Mouse (Mus musculus) heart, adult 11 months (tissue): ENCODE measurements around the gene Slc2a3.
"Not testable (repeated sequence)": the region's sequence is repeated elsewhere in the genome, so short reads cannot be mapped to it uniquely, and the experiment has no call there.

ENCODE experiments used
- DNase-seq: peaks from one replicate; pipeline ENCODE4 v3.0.0; 2022

Gene Slc2a3

DNA sequence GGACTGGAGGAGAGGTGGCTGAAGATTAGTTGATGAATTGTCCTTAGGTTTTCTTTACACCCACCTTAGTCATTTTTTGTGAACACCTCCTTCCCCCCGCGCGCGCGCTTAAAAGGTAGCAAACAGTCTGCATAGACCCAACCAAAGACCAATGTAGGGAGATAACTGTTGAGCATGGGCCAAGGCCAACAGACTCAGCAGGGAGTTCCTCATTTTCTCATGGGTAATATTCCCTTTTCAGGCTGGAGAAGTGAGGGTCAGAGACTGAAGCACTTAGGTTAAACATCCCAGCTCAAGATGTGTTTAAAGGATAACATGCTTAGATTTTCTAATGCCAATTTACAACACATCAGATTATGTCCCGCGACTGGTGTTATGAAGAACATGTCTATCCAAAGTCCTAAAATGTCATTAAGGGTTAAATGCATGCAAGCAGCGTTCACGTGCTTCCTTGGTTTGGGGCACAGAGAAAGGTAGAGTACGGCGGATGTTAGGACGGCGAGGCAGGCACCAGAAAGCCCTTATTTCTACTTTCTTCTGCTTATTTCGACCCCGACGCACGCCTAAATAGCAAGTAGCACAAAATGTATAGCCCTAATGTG is 37.5 kb downstream of the Slc2a3 start:
- DNase-seq: no peak

DNA sequence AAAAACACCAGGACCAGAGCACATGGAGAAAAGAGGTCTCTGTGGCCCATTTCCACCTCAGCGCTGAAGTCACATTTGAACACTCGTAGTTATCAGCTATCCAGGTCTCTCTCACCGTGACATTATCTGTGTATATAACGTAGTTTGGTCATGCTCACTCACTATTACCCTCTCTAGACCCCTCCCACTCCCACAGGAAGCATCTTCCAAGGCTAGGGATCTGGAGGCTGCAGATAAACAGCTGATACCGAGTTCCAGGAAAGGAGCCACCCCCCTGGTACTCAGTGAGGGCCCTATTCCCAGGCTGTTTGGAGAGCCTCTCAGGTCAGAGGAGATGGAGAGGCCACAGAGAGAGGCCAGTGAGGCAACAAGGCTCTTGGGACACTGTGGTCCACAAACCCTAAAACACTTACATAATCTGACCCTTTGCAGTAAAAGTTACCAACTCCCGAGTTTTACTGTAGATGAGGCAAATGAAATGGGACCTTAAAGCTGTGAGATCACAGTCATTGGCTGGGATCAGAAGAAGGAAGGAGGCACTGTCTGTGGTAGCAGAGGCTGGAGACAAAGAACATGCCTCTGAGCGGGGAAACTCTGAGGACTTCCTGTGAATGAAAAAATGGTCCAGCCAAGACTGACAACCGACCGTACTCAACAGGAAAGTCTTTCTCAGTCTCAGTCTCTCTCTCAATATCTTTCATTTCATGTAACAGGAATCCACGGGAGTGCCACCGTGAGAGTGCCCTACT is 38.3 kb downstream of the Slc2a3 start:
- DNase-seq: no peak

DNA sequence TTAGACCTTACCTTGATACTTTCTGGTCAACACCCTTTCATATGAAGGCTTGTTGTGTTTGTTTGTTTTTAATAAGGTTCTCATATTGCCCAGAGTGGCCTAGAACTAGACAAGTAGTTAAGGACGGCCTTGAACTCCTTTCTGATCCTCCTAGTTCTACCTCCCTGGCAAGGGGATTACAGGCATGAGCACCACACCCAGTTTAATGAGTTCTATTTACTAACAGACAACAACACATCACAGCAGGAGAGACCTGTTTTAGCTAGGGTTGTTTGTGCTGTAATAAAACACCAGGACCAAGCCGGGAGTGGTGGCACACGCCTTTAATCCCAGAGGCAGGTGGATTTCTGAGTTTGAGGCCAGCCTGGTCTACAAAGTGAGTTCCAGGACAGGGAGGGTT is 39.0 kb downstream of the Slc2a3 start:
- no peak for DNase-seq

- DNase-seq: no peak
These were observed 39.5 kb downstream of the Slc2a3 start for GRCm38 (mm10) chr6:122761901-122762300.

DNA sequence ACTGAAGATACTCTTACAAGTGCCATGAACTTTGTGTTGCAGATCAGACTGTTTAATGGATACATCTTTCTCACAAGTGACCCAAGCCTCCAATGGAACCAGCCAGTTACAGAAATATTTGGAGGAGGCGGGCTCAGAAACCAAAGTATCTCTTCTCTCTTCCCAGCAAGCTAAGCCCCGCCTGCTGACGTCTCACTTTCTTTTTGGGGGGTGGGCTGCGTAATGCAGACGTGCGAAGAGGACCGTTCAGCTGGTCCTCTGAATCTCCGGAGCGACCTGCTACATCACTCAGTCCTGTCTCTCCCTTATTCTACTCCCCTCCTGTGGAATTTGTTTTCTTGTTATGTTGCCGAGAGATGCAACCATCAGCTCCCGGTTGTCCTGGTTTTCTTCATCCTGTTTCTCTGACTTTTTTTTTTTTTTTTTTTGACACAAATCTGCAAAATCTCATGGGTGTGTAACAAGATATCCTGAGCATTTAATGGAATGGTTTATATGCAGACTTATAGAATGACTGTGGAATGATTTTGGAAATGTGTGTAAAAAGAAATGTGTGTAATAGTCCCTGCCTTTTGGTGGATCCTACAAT is 40.3 kb downstream of the Slc2a3 start:
- peak; percentile 97 for DNase-seq

DNA sequence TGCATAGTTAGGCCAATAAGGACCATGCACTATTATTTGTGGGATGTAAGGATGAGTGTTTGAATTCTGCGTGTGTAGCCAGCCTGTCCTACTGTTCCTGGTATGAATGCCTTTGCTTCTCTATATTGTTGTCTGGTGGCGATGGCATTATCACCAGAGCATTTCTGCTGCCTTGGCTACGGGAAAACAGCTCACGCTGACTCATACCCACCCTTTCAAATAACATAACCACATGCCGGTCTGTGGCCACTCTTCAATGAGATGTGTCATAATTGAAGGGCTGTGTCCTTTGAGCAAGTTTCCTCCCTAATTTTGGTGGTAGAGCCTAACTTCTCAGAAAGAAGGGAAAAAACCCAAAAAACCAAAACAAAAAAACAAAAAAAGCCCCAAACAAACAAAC is 42.7 kb downstream of the Slc2a3 start:
- DNase-seq: no peak

DNA sequence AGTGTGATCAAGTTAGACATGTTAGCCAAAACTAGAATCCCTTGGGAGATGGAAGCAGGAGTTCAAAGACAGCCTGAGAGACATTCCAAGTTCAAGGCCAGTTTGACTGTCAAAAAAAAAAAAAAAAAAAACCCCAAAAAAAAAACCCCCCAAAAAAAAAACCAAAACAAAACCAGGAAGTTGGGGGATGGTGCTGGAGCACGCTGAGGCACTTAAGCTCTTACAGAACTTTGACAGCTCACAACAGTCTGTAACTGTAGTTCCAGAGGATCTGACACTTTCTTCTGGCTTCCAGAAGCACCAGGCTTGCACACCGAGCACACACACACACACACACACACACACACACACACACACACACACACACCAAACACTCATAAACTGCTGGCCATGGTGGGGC is 45.5 kb downstream of the Slc2a3 start:
- no peak for DNase-seq

DNA sequence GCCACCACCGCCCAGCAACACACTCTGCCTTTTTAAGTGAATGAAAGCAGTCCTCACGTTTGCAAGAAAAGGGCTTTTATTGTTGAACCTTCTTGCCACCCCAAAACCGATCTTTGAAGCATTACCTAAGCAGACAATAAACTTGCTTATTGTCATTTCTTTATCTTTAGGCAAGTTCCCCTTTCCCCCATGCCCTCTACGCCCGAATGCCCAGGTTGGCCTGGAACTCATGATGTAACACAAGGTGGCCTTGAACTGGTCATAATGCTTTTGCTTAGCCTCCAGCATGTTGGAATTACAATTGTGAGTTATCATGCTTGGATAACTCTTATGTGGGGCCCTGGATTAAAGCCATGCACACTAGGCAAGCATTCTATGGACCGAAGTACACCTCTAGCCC is 50.9 kb downstream of the Slc2a3 start:
- DNase-seq: no peak

GRCm38 (mm10) chr6:122744505-122745249 is 56.8 kb downstream of the Slc2a3 start:
- DNase-seq: no peak

- DNase-seq: no peak
These were observed 58.1 kb downstream of the Slc2a3 start for GRCm38 (mm10) chr6:122743353-122743752.

DNA sequence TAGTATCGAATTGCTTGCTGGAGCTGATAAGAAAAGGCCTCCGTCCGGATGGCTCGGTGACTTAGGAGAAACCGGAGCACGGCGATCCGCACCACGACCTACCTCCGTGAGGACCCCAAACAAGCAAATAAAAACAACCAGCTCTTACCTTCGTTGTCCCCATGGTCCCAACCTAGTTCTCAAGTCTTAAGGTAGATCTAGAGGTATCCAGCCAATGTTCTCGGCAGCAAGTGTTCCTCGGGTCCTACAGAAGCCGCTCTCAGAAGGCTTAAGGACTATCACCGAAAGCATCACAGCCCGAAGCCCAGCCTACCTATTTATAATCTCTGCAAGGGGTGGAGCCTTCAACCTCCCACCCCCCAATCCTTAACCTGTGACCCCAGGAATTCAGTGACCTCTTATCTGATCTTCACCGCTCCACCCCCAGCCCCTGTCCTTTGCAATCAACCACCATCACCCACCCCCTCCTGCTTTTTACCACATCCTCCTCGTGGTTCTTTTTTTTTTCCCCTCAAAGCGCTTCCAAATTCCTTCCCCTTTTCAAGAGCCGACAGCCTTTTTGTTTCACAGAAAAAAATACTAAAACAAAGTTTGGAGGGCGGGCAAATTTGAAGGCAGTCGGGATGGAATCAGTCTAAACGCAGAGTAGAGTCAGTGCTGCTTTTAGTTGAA is 59.1 kb downstream of the Slc2a3 start:
- peak; percentile 94 for DNase-seq

DNA sequence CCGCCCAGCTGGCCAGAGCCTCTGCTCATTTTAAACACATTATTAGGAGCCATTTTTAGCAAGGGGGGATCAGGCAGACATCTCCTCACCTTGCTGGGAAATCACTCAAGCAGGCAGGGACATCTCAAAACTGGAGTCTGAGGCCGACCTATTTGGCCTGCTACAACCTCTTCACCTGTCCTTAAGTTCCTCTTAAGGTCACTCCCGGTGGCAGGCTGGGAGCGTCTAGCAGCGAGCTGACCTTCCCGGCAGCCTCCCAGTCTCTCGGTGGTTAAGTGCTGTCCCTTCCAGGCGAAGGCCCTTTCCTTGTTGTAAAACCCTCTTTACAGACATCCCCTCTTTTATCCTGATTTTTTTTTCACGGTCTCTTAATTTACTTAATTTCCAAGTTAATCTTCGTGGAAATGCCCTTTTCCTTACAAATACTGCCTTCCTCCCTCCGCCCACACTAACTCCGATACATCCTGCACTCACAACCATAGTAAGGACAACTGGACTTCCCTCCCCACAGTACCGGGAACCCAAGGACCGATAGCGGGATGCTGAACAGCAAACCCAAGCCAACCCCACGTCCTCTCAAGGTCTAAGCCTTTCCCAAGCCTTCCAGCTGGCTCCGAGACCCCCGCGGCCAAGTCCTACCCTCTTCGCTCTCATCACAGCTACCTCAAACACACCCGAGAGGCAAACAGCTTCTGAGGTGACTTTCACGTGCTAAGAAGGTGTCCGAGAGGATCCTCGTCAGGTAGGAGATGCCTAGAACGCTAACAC is 59.8 kb downstream of the Slc2a3 start:
- no peak for DNase-seq

- DNase-seq: peak; percentile 96
These were observed 61.5 kb downstream of the Slc2a3 start for GRCm38 (mm10) chr6:122739952-122740351.

- no peak for DNase-seq
These were observed 81.5 kb downstream of the Slc2a3 start for GRCm38 (mm10) chr6:122719942-122720341.

DNA sequence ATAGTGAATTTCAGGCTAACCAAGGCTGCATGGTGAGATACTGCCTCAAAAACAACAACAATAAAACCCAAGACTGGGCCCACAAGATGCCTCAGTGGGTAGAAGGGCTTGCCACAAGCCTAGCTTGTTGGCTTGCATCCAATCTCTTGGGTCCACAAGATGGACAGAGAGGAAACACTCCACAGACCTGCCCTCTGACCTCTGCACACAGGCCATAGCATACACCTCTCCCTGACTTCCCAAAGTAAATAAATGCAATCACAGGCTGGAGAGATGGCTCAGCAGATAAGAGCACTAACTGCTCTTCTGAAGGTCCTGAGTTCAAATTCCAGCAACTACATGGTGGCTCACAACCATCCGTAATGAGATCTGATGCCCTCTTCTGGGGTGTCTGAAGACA is 83.2 kb downstream of the Slc2a3 start:
- DNase-seq: not testable (repeated sequence)

DNA sequence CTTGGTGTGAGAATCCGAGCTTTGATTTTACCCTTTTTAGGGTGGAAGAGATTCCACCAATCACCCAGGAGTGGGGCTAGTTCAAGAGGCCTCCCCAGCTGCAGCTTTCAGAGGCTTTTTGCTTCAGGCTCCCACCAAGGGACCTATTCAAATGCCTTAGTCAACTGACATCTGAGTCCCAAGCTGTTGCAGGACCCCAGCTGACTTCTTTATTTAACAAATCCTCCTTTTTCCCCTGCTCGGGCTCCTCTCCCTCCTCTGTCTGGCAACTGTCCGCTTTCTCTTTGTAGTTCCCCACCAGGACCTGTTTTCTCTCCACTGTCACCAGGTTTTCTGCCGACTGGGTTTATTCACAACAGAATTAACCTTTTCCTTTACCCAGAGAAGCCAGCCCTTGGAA is 85.6 kb downstream of the Slc2a3 start:
- no peak for DNase-seq

- no peak for DNase-seq
These were observed 86.6 kb downstream of the Slc2a3 start for GRCm38 (mm10) chr6:122714707-122715365.

GRCm38 (mm10) chr6:122713116-122713515 is 88.3 kb downstream of the Slc2a3 start:
- not testable (repeated sequence) for DNase-seq

DNA sequence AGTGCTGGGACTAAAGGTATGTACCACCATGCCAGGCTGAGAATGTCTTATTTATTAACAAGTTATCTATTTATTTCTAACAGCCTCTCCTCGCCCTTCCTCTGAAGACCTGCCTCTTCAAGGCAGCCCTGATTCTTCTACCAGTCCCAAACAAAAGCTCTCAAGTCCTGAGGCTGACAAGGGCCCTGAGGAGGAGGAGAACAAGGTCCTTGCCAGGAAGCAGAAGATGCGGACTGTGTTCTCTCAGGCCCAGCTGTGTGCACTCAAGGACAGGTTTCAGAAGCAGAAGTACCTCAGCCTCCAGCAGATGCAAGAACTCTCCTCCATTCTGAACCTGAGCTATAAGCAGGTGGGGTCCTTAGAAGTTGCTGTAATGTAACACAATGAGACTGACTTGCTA is 90.0 kb downstream of the Slc2a3 start:
- DNase-seq: no peak

DNA sequence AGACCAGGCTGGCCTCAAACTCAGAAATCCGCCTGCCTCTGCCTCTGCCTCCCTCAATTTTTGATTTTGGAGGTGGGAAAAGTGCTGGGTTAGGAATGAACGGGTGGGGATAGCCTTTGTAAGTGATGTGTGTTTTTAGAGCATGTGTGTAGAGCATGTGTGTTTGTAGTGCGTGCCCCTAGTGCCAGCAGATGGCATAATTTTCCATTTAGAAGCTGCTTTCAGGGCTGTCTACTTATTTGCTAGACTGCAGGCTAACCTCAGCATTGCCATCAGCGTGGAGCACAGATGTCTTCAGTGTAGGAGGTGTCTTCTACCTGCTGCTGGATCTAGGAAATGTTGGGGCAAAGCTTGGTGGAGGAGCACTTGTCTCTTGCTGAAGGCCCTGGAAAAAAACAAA is 92.6 kb downstream of the Slc2a3 start:
- DNase-seq: no peak

- DNase-seq: no peak
These were observed 94.2 kb downstream of the Slc2a3 start, which contains the start of gene Nanog for GRCm38 (mm10) chr6:122707036-122707800. Gene Nanog (plus strand): TSS chr6:122707489.
